Mouse (Mus musculus) small intestine, adult 2 months (tissue): ENCODE data around the gene Gna11.

Experiments
- CTCF ChIP-seq: fragments of 200-500 bp; IDR thresholded peaks from 2 replicates; pipeline ENCODE4 v1.5.1; 2012; ENCODE audit warnings: low read depth, mild to moderate bottlenecking, control low read depth, inconsistent platforms, low read length, moderate library complexity, mixed read lengths; ENCODE audit not compliant: insufficient replicate concordance, insufficient read length; ENCODE audit errors: extremely low read depth
- POLR2A ChIP-seq: fragments of 200-500 bp; IDR thresholded peaks from 2 replicates; pipeline ENCODE4 v1.6.1; 2012; ENCODE audit warnings: low read depth, mild to moderate bottlenecking, control low read depth, inconsistent platforms, low read length, moderate library complexity

GRCm38 (mm10) chr10:81537429-81537828, 7.6 kb downstream of the Gna11 start:
- no peak for TF ChIP-seq CTCF
- no peak for TF ChIP-seq POLR2A
